Mouse (Mus musculus) stomach, embryonic 14.5 days (tissue): ENCODE results near the gene Dnm2. TPM values are rescaled to one million over a fixed set of nuclear protein-coding genes. Genes with fewer than 3 reads are reported as not detected.
"Not testable (repeated sequence)": the region's sequence is repeated elsewhere in the genome, so short reads cannot be mapped to it uniquely, and the experiment has no call there.

Source experiments
- ATAC-seq: fragments of 200-750 bp; cut with Nextera tagmentation; 2 replicates; pipeline ENCODE4 v1.8.0; 2017; ENCODE audit warnings: low read depth, moderate TSS enrichment; ENCODE audit not compliant: insufficient number of reproducible peaks, insufficient read depth, low FRiP score
- H3K27ac ChIP-seq: fragments of 300-500 bp; sonication (generic); 2 replicates; pipeline ENCODE4 v1.5.1; 2014; ENCODE audit warnings: mild to moderate bottlenecking, low read length, moderate library complexity, mixed read lengths
- H3K27me3 ChIP-seq: fragments of 300-500 bp; sonication (generic); 2 replicates; pipeline ENCODE4 v1.6.1; 2014; ENCODE audit warnings: low read length, control low read depth, mixed read lengths; ENCODE audit not compliant: control insufficient read depth, insufficient read depth
- H3K36me3 ChIP-seq: fragments of 300-500 bp; sonication (generic); 2 replicates; pipeline ENCODE4 v1.6.1; 2014; ENCODE audit warnings: mild to moderate bottlenecking, control low read depth, low read length, moderate library complexity, mixed read lengths; ENCODE audit not compliant: control insufficient read depth, insufficient read depth
- H3K4me1 ChIP-seq: fragments of 300-500 bp; sonication (generic); 2 replicates; pipeline ENCODE4 v1.6.1; 2014; ENCODE audit warnings: low read length, control low read depth, mixed read lengths; ENCODE audit not compliant: control insufficient read depth, insufficient read depth
- H3K4me2 ChIP-seq: fragments of 300-500 bp; sonication (generic); replicated peaks from 2 replicates; pipeline ENCODE4 v1.6.1; 2014; ENCODE audit warnings: low read depth, low read length, control low read depth
- H3K4me3 ChIP-seq: fragments of 300-500 bp; sonication (generic); 2 replicates; pipeline ENCODE4 v1.5.1; 2014; ENCODE audit warnings: low read depth, low read length, control low read depth
- H3K9ac ChIP-seq: fragments of 300-500 bp; sonication (generic); replicated peaks from 2 replicates; pipeline ENCODE4 v1.6.1; 2014; ENCODE audit warnings: low read depth, mild to moderate bottlenecking, control low read depth, low read length, moderate library complexity, mixed read lengths
- H3K9me3 ChIP-seq: fragments of 300-500 bp; sonication (generic); 2 replicates; pipeline ENCODE4 v1.6.1; 2016; ENCODE audit warnings: low read depth, low read length, control low read depth; ENCODE audit not compliant: control insufficient read depth
- whole genome bisulfite sequencing: fragments of 180-500 bp; shearing (Covaris S2); extraction: QIAGEN DNeasy Blood & Tissue Kit; methylation state at CpG from one replicate; pipeline ENCODE4 v1.1.7; 2014; 5-methylcytosine and 5-hydroxymethylcytosine counted together
- polyA plus RNA-seq: library from polyadenylated mRNA; unstranded; fragments of >200 nt; fragmentation: Nextera tagmentation; extraction: Ambion mirVana; gene quantifications from 2 replicates; pipeline ENCODE4 v1.2.1, GENCODE M21; 2014

The Dnm2 gene
- polyA plus RNA-seq, 1 experiment from 2014 or later: 61.6 TPM

DNA sequence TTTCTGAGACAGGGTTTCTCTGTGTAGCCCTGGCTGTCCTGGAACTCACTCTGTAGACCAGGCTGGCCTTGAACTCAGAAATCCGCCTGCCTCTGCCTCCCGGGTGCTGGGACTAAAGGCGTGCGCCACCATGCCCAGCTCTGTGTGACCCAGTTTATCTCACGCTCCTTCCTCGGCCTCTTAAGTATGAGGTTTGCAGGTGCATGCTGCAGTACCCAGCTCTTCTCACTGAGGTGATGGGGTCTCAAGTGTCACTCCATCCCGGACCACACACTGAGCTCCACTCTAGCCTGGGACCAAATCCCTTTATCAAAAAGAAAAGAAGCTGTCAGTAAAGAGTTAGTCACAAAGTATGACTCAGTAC, 39.8 kb downstream of the Dnm2 start:
- H3K9me3 ChIP-seq: not testable (repeated sequence)

DNA sequence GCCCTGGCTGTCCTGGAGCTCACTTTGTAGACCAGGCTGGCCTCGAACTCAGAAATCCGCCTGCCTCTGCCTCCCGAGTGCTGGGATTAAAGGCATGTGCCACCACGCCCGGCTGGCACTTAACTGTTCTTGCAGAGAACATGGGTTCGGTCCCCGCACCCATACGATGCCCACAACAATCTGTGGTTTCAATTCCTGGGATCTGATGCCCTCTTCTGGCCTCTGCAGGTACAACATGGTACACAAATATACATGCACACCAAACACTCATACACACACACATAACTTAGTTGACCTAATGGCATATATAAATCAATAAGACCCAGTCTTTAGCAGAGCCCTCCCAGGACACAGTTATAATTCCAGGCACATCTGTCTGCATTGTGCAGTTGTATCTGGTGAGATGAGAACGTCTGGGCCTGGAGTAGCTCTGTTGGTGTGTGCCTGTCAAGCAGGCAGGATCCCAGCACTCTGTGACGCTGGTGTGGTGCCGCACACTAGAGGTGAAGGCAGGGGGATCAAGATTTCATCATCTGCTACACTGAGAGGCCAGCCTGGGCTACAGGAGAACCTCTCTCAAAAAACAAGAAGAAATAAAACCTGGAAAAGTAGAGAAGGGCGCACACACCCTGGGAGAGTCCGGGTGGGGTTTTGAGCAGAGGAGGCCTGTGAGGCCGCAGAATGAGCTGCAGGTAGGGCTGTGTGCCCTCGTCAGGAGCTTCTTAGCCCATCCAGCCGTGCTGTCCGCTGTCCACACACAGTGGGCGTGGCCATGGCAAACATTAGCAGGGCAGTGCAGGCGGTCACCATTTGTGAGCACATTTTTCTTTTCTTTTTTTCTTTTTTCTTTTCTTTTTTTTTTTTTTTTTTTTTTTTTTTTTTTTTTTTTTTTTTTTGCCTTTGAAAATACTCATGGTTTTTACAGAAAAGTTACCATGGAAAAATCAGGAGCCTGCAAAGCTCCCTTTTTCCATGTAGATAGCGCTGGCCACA, 44.6 kb downstream of the Dnm2 start:
- Histone ChIP-seq H3K9ac (no peak overlapping the region), H3K27me3 (no peaks in the 10 kb centered on the region), H3K9me3 (no peaks in the 10 kb centered on the region), H3K27ac (no peak overlapping the region), H3K4me1 (no peaks in the 10 kb centered on the region), H3K4me3 (no peak overlapping the region), H3K4me2 (no peak overlapping the region), H3K36me3 (peaks cover 38% of the 10 kb centered on the region)
- 0 out of 2 replicates have a peak, but pooled peaks have one; percentile 37 for ATAC-seq
- 81% methylated on average over 20 of the region's 20 CpGs for WGBS

More for the DNA sequence above, 39.8 kb downstream of the Dnm2 start:
- 90% methylated on average over 6 of the region's 7 CpGs for WGBS
- not testable (repeated sequence) for ATAC-seq, H3K4me1 ChIP-seq, H3K4me3 ChIP-seq, H3K9ac ChIP-seq, H3K27me3 ChIP-seq, H3K4me2 ChIP-seq, H3K27ac ChIP-seq
- peaks cover 15% of the 10 kb centered on the region for H3K36me3 ChIP-seq

DNA sequence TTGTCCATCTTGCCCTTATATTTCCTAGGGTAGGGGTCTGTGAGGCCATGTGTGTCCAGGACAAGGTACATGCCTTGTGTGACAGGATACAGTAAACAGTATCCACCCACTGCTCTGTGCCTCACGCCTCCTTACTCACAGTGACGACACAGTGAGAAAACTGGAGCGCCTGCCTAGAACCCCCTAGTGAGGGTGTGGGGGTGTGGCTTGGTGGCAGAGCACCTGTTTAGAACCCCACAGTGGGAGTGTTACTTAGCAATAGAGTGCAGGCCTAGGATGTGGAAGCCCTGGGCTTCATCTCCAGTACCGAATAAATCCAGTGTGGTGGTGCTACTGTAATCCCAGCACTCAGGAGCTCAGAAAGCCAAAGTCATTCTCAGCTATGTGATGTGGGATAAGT, 48.2 kb downstream of the Dnm2 start:
- 86% methylated on average over 4 of the region's 4 CpGs for WGBS
- Histone ChIP-seq H3K4me1 (no peaks in the 10 kb centered on the region), H3K9ac (no peak overlapping the region), H3K36me3 (peaks cover 57% of the 10 kb centered on the region), H3K4me3 (no peak overlapping the region), H3K27ac (no peak overlapping the region), H3K4me2 (no peak overlapping the region), H3K9me3 (no peaks in the 10 kb centered on the region), H3K27me3 (no peaks in the 10 kb centered on the region)
- ATAC-seq: no peak

DNA sequence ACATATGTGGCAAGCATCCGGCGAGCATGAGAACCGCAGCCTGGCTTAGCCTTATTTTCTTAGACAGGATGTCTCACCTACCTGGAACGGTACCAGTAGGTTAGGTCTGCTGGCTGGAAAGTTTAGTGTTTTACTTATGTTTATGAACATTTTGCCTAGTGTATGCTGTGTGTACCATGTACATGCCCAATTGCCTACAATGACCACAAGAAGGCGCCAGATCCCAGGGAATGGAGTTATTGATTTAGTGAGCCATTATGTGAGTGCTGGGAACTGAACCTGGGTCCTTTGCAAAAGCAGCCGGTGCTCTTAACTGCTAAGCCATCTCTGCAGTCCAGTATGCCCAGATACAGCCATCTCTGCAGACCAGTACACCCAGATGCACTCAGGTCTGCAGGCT, 53.0 kb downstream of the Dnm2 start:
- ATAC-seq: no peak
- no peak overlapping the region for H3K9ac ChIP-seq
- H3K27ac ChIP-seq: no peak overlapping the region
- 95% methylated on average over 6 of the region's 6 CpGs for WGBS
- no peak overlapping the region for H3K4me2 ChIP-seq
- no peaks in the 10 kb centered on the region for H3K27me3 ChIP-seq
- no peaks in the 10 kb centered on the region for H3K4me1 ChIP-seq
- H3K36me3 ChIP-seq: peaks cover 73% of the 10 kb centered on the region
- H3K9me3 ChIP-seq: no peaks in the 10 kb centered on the region
- H3K4me3 ChIP-seq: no peak overlapping the region

DNA sequence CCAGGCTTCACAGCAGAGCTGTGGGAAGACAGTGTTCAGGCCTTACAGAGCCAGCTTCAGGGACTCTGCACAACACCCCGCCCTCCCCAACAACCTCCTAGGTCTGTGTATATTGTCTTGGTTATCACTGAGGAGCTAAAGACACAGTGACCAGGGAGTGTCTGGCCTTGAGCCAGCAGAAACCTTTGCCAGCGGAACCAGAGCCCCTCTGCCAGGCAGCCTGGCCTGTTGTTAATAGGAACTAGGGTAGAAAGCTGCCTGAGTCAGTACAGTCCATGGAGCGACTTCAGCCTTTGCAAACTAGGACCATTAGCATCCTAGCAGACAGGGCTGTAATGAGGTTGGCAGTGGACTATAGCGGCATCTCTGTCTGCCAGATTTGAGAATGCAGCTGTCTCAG, 59.4 kb downstream of the Dnm2 start:
- WGBS: 93% methylated on average over 4 of the region's 4 CpGs
- Histone ChIP-seq H3K36me3 (peaks cover 41% of the 10 kb centered on the region), H3K27me3 (no peaks in the 10 kb centered on the region)

DNA sequence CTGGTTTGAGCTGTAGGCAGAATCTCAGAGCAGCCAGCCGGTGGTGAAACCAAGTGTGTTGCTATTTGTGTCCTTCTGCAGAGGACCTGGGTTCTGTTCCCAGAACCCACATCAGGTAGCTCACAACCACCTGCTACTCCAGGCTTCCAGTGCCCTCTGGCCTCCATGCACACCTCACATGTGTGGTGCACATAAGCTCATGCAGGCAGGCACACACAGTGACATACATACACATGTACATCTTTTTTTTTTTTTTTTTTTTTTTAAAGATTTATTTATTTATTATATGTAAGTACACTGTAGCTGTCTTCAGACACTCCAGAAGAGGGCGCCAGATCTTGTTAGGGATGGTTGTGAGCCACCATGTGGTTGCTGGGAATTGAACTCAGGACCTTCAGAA, 63.5 kb downstream of the Dnm2 start:
- 96% methylated on average over 1 of the region's 2 CpGs for WGBS
- not testable (repeated sequence) for H3K4me1 ChIP-seq, H3K4me2 ChIP-seq, H3K9ac ChIP-seq, H3K4me3 ChIP-seq, H3K9me3 ChIP-seq, ATAC-seq, H3K27ac ChIP-seq, H3K27me3 ChIP-seq
- H3K36me3 ChIP-seq: peaks cover 20% of the 10 kb centered on the region

More for the DNA sequence above, 59.4 kb downstream of the Dnm2 start:
- Histone ChIP-seq H3K27ac (no peak overlapping the region), H3K4me3 (no peak overlapping the region), H3K4me1 (no peaks in the 10 kb centered on the region), H3K4me2 (no peak overlapping the region), H3K9ac (no peak overlapping the region), H3K9me3 (no peaks in the 10 kb centered on the region)
- ATAC-seq: no peak

DNA sequence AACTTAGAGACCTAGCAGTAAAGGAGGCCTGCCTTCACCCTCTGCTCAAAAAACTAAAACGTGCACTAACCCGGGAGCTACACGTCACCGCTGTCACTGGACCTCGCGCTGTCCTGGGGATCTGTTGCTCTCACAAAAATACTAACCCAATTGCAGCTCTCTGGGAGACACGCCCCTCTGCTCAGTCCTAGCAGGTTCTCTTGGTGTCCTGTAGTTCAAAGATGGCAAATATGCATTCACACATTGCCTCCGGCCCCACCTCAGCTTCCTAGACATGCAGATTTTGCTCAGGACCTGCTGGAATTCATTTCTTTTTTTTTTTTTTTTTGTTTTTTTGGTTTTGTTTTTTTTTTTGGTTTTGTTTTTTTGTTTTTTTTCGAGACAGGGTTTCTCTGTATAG, 66.0 kb downstream of the Dnm2 start:
- WGBS: 87% methylated on average over 9 of the region's 9 CpGs
- no peaks in the 10 kb centered on the region for H3K9me3 ChIP-seq
- H3K36me3 ChIP-seq: peaks cover 13% of the 10 kb centered on the region
- no peak overlapping the region for H3K4me3 ChIP-seq
- no peaks in the 10 kb centered on the region for H3K4me1 ChIP-seq
- no peak overlapping the region for H3K9ac ChIP-seq
- no peak overlapping the region for H3K27ac ChIP-seq
- H3K27me3 ChIP-seq: no peaks in the 10 kb centered on the region
- no peak overlapping the region for H3K4me2 ChIP-seq
- ATAC-seq: no peak

DNA sequence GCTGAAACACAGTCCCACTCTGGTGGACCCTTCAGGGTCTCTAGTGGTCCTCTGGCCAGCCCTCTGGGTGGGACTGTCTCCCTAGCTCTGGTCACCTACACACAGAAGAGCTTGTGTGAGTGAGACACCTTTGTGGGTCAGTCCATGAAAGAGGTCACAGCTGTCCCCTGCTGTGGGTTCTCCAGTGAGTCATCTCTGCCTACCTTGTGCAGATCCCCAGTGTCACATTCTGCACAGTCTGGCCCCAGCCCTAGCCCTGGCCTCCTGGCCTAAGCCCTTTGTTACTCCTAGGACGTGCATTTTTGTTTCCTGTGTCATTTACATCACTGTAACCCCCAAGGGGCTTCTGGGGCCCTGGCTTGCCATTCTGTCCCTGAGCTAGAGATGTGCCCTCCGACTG, 69.2 kb downstream of the Dnm2 start:
- Histone ChIP-seq H3K4me2 (no peak overlapping the region), H3K27me3 (no peaks in the 10 kb centered on the region), H3K27ac (no peak overlapping the region), H3K36me3 (peaks cover 14% of the 10 kb centered on the region; the same call in 1 of the 2 replicates), H3K9ac (no peak overlapping the region), H3K9me3 (no peaks in the 10 kb centered on the region), H3K4me3 (no peak overlapping the region), H3K4me1 (no peaks in the 10 kb centered on the region)
- 64% methylated on average over 2 of the region's 2 CpGs for WGBS
- no peak for ATAC-seq
